Mouse (Mus musculus): ENCODE results near the gene Hgd.
A peak's percentile ranks its signal among the peaks of the same experiment; 100 is the strongest.

The Hgd gene

GRCm38 (mm10) chr16:37581901-37582300 lies 1.9 kb downstream of the Hgd start:
- DNase-seq (ENCODE audit: low spot score) = no peak

- no peak for DNase-seq (ENCODE audit: low spot score)
Observed at GRCm38 (mm10) chr16:37583306-37583705, 3.4 kb downstream of the Hgd start.

- DNase-seq (ENCODE audit: low spot score) = no peak
Observed at GRCm38 (mm10) chr16:37583801-37584200, 3.8 kb downstream of the Hgd start.

- peak; percentile 65 for DNase-seq (ENCODE audit: low spot score)
Observed at GRCm38 (mm10) chr16:37584218-37585035, 4.5 kb downstream of the Hgd start.

GRCm38 (mm10) chr16:37585129-37585563 lies 5.2 kb downstream of the Hgd start:
- no peak for DNase-seq (ENCODE audit: low spot score)

- DNase-seq (ENCODE audit: low spot score) = no peak
Observed at GRCm38 (mm10) chr16:37590921-37591320, 11.0 kb downstream of the Hgd start.

- no peak for DNase-seq (ENCODE audit: low spot score)
Observed at GRCm38 (mm10) chr16:37591551-37591950, 11.6 kb downstream of the Hgd start.

GRCm38 (mm10) chr16:37597412-37597811 lies 17.5 kb downstream of the Hgd start:
- no peak for DNase-seq (ENCODE audit: low spot score)

GRCm38 (mm10) chr16:37598463-37598862 lies 18.5 kb downstream of the Hgd start:
- DNase-seq (ENCODE audit: low spot score) = no peak

GRCm38 (mm10) chr16:37599326-37599725 lies 19.4 kb downstream of the Hgd start:
- DNase-seq (ENCODE audit: low spot score) = no peak

- no peak for DNase-seq (ENCODE audit: low spot score)
Observed at GRCm38 (mm10) chr16:37603431-37603830, 23.5 kb downstream of the Hgd start.

GRCm38 (mm10) chr16:37604243-37604642 lies 24.3 kb downstream of the Hgd start:
- no peak for DNase-seq (ENCODE audit: low spot score)

GRCm38 (mm10) chr16:37610333-37610732 lies 30.4 kb downstream of the Hgd start:
- no peak for DNase-seq (ENCODE audit: low spot score)

GRCm38 (mm10) chr16:37611072-37611471 lies 31.1 kb downstream of the Hgd start:
- DNase-seq (ENCODE audit: low spot score) = no peak

GRCm38 (mm10) chr16:37612013-37612412 lies 32.1 kb downstream of the Hgd start:
- no peak for DNase-seq (ENCODE audit: low spot score)

- DNase-seq (ENCODE audit: low spot score) = no peak
Observed at GRCm38 (mm10) chr16:37614540-37614939, 34.6 kb downstream of the Hgd start.

GRCm38 (mm10) chr16:37615429-37615828 lies 35.5 kb downstream of the Hgd start:
- DNase-seq (ENCODE audit: low spot score) = no peak

- no peak for DNase-seq (ENCODE audit: low spot score)
Observed at GRCm38 (mm10) chr16:37616104-37616503, 36.2 kb downstream of the Hgd start.

- DNase-seq (ENCODE audit: low spot score) = no peak
Observed at GRCm38 (mm10) chr16:37617695-37618094, 37.7 kb downstream of the Hgd start.

- no peak for DNase-seq (ENCODE audit: low spot score)
Observed at GRCm38 (mm10) chr16:37622403-37622802, 42.5 kb downstream of the Hgd start.

GRCm38 (mm10) chr16:37622919-37623318 lies 43.0 kb downstream of the Hgd start:
- no peak for DNase-seq (ENCODE audit: low spot score)

- DNase-seq (ENCODE audit: low spot score) = no peak
Observed at GRCm38 (mm10) chr16:37626388-37626949, 46.5 kb downstream of the Hgd start.

GRCm38 (mm10) chr16:37628336-37628735 lies 48.4 kb downstream of the Hgd start:
- no peak for DNase-seq (ENCODE audit: low spot score)

- no peak for DNase-seq (ENCODE audit: low spot score)
Observed at GRCm38 (mm10) chr16:37629011-37629410, 49.1 kb downstream of the Hgd start.

All from testis, postnatal 10 days (tissue).